Mouse (Mus musculus) cerebellum, postnatal 36 days (tissue): ENCODE results near the gene Gm13090.
A peak's percentile ranks its signal among the peaks of the same experiment; 100 is the strongest.

Experiments
- DNase-seq, 2 experiments: peaks; one replicate each; pipeline ENCODE4 v3.0.0; 2021 to 2022; ENCODE audit warnings: mixed read lengths in 2 of 2

Gm13090 gene

GRCm38 (mm10) chr4:151138586-151138985 lies 49.2 kb downstream of the Gm13090 start:
- no peak for DNase-seq

DNA sequence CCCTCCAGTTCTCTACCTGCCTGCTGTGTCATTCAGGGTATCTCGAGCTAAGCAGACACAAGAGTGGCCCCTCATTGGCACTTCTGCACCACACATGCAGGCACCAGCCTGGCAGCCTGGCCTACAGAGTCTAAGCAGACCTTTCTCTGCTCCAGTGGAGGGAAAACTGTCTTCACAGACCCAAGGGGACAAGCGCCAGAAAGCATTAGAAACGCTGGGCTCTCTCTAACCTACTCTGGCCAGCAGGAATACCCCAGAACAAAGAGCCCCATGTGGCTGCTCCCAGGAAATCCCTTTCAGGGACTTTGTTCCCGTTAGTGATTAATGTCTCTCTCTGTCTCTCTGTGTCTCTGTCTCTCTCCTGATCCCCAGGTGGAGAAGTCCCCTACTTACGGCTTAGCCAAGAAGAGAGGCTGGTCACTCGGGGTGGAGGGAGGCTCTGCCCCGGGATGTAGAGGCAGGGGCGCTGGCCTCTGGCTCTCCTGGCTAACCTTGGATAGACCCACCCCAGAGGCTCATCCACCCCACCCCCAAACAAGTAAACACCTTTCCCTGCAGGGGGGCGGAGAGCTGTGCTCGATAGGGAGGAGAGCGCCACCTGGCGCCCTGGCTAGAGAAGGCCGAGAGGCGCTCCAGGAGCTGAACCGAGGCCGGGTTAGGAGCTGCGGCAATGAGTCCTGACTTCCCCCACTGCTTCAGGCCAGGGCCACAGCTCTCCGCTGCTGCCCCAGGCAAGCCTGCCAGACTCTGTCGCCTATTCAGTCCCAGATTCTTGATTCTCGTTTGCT lies 49.9 kb downstream of the Gm13090 start:
- peak; percentile 94 to 95 for DNase-seq

DNA sequence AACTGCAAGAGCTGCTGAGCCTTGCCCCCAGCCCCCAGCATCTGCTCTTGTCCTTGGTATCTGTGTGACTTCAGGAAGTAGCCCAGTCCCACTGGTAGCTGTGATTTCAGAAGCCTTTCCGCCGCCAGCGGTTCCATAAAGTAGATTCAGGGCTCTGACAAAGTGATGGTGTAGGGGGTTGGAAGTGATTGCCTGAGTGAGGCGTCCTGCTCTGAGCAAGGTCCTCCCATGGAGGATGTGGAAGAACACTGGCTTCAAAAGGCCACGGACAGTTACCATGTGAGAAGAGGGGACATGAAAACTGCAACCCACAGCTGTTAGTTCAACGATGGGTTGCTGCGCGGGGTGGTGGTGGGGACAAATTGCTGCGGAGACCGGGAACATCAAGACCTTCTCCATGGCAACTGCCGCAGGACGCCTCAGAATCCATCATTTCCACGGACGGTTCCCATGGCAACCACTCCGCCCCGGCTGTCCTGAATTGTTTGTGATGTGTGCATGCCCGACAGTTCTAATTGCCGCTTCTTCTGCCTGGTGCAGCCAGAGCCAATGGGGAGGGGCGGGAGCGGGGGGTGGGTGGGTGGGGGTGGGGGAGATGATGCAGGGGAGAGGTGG lies 51.1 kb downstream of the Gm13090 start:
- DNase-seq = peak; percentile 72 to 74
